Mouse (Mus musculus) CH12.LX (cell line): ENCODE data around the gene Arl5c. TPM values are rescaled to one million over a fixed set of nuclear protein-coding genes. Genes with fewer than 3 reads are reported as not detected.

Experiments used
- DNase-seq: peaks from one replicate; pipeline ENCODE4 v3.0.0-alpha.2; 2013; ENCODE audit errors: extremely low read depth
- H3K27ac ChIP-seq: 2 replicates; pipeline ENCODE4 v1.5.1; 2012; ENCODE audit warnings: low read depth, mild to moderate bottlenecking, control low read depth, moderate library complexity; ENCODE audit not compliant: insufficient read depth
- H3K27me3 ChIP-seq: replicated peaks from 2 replicates; pipeline ENCODE3; 2012; ENCODE audit warnings: inconsistent platforms
- H3K36me3 ChIP-seq, 2 experiments: replicated peaks in 1 of 2; 2 replicates each; pipeline versions ENCODE3 to v1.6.1; 2012; ENCODE audit warnings: inconsistent platforms in 1 of 2, low read length in 1 of 2, mild to moderate bottlenecking in 1 of 2, mixed read lengths in 1 of 2, moderate library complexity in 1 of 2; ENCODE audit not compliant: control insufficient read depth in 1 of 2, insufficient read depth in 1 of 2
- H3K4me1 ChIP-seq, 2 experiments: 2 replicates each; pipeline ENCODE4 v1.6.1; 2012; ENCODE audit warnings: inconsistent platforms in 1 of 2, moderate library complexity in 1 of 2; ENCODE audit not compliant: insufficient read depth in 2 of 2, control insufficient read depth in 1 of 2
- H3K4me2 ChIP-seq: 2 replicates; pipeline ENCODE4 v1.6.1; 2012; ENCODE audit warnings: low read depth, mild to moderate bottlenecking, control low read depth; ENCODE audit not compliant: poor library complexity, insufficient read depth, severe bottlenecking
- H3K4me3 ChIP-seq, 3 experiments: fragments of 150-350 bp in 1 of 3; sonication (generic) in 1 of 3; replicated peaks in 1 of 3; 2 replicates each; pipeline versions ENCODE3 to v1.5.1; 2011 to 2012; ENCODE audit warnings: low read depth in 2 of 3, low read length in 2 of 3, mild to moderate bottlenecking in 2 of 3, moderate library complexity in 2 of 3, control low read depth in 1 of 3, improper control_type of control experiment in 1 of 3, inconsistent platforms in 1 of 3, mixed read lengths in 1 of 3; ENCODE audit not compliant: poor library complexity in 1 of 3
- H3K79me2 ChIP-seq: replicated peaks from 2 replicates; pipeline ENCODE4 v1.6.1; 2012; ENCODE audit warnings: mild to moderate bottlenecking, moderate library complexity; ENCODE audit not compliant: control insufficient read depth, poor library complexity, insufficient read depth, severe bottlenecking; ENCODE audit errors: extremely low read depth
- H3K9ac ChIP-seq: 2 replicates; pipeline ENCODE4 v1.6.1; 2012; ENCODE audit warnings: low read depth, mild to moderate bottlenecking, control low read depth, moderate library complexity; ENCODE audit not compliant: insufficient read depth
- H3K9me3 ChIP-seq: replicated peaks from 2 replicates; pipeline ENCODE3; 2012; ENCODE audit warnings: low read length, inconsistent platforms, mixed read lengths
- CHD1 ChIP-seq: IDR thresholded peaks from 2 replicates; pipeline ENCODE4 v1.6.1; 2012; ENCODE audit warnings: low read depth, low read length, improper control_type of control experiment, inconsistent platforms
- CTCF ChIP-seq, 2 experiments: IDR thresholded peaks in 1 of 2; conservative IDR thresholded peaks in 1 of 2; 2 replicates each; pipeline ENCODE4 v1.5.1; 2011 to 2012; ENCODE audit warnings: low read depth in 2 of 2, low read length in 2 of 2, improper control_type of control experiment in 1 of 2, inconsistent platforms in 1 of 2, mild to moderate bottlenecking in 1 of 2, moderate library complexity in 1 of 2
- EP300 ChIP-seq: IDR thresholded peaks from 2 replicates; pipeline ENCODE4 v1.6.1; 2011; ENCODE audit warnings: low read length, improper control_type of control experiment
- HCFC1 ChIP-seq: IDR thresholded peaks from 2 replicates; pipeline ENCODE4 v1.6.1; 2012; ENCODE audit warnings: low read depth, mild to moderate bottlenecking, inconsistent platforms, low read length, improper control_type of control experiment
- IRF4 ChIP-seq: IDR thresholded peaks from 2 replicates; pipeline ENCODE4 v1.6.1; 2014; ENCODE audit warnings: low read depth, mild to moderate bottlenecking, inconsistent platforms, low read length, improper control_type of control experiment
- KAT2A ChIP-seq: IDR thresholded peaks from 2 replicates; pipeline ENCODE4 v1.6.1; 2012; ENCODE audit warnings: low read length, improper control_type of control experiment, inconsistent platforms; ENCODE audit not compliant: insufficient replicate concordance
- MAFK ChIP-seq: IDR thresholded peaks from 2 replicates; pipeline ENCODE4 v1.6.1; 2011; ENCODE audit warnings: low read length, improper control_type of control experiment; ENCODE audit not compliant: insufficient replicate concordance
- MAX ChIP-seq: IDR thresholded peaks from 2 replicates; pipeline ENCODE4 v1.6.1; 2011; ENCODE audit warnings: low read length, improper control_type of control experiment
- MAZ ChIP-seq: IDR thresholded peaks from 2 replicates; pipeline ENCODE4 v1.6.1; 2012; ENCODE audit warnings: low read depth, mild to moderate bottlenecking, inconsistent platforms, low read length, improper control_type of control experiment, moderate library complexity
- MXI1 ChIP-seq: IDR thresholded peaks from 2 replicates; pipeline ENCODE4 v1.6.1; 2011; ENCODE audit warnings: mild to moderate bottlenecking, low read depth, low read length, improper control_type of control experiment
- MYC ChIP-seq: IDR thresholded peaks from 2 replicates; pipeline ENCODE4 v1.6.1; 2011; ENCODE audit warnings: low read depth, mild to moderate bottlenecking, improper control_type of control experiment, low read length
- NELFE ChIP-seq: IDR thresholded peaks from 2 replicates; pipeline ENCODE4 v1.6.1; 2011; ENCODE audit warnings: low read depth, low read length, improper control_type of control experiment
- NRF1 ChIP-seq: IDR thresholded peaks from 2 replicates; pipeline ENCODE4 v1.6.1; 2014; ENCODE audit warnings: low read depth, mild to moderate bottlenecking, inconsistent platforms, low read length, improper control_type of control experiment, moderate library complexity
- POLR2A ChIP-seq: IDR thresholded peaks from 2 replicates; pipeline ENCODE4 v1.6.1; 2011; ENCODE audit warnings: low read depth, mild to moderate bottlenecking, improper control_type of control experiment, low read length
- POLR2AphosphoS2 ChIP-seq: IDR thresholded peaks from 2 replicates; pipeline ENCODE4 v1.6.1; 2011; ENCODE audit warnings: low read depth, low read length, improper control_type of control experiment
- RCOR1 ChIP-seq: conservative IDR thresholded peaks from 2 replicates; pipeline ENCODE4 v1.6.1; 2012; ENCODE audit warnings: low read depth, mild to moderate bottlenecking, inconsistent platforms, low read length, improper control_type of control experiment
- SIN3A ChIP-seq: IDR thresholded peaks from 2 replicates; pipeline ENCODE4 v1.6.1; 2012; ENCODE audit warnings: low read length, improper control_type of control experiment, inconsistent platforms
- SMC3 ChIP-seq: IDR thresholded peaks from 2 replicates; pipeline ENCODE4 v1.6.1; 2011; ENCODE audit warnings: low read depth, low read length, improper control_type of control experiment
- USF2 ChIP-seq: conservative IDR thresholded peaks from 2 replicates; pipeline ENCODE4 v1.6.1; 2011; ENCODE audit warnings: low read depth, low read length, improper control_type of control experiment
- ZC3H11A ChIP-seq: IDR thresholded peaks from 2 replicates; pipeline ENCODE4 v1.6.1; 2012; ENCODE audit warnings: low read depth, mild to moderate bottlenecking, inconsistent platforms, low read length, improper control_type of control experiment
- ZKSCAN1 ChIP-seq: IDR thresholded peaks from 2 replicates; pipeline ENCODE4 v1.6.1; 2012; ENCODE audit warnings: low read depth, inconsistent platforms, low read length, improper control_type of control experiment, borderline replicate concordance
- dilution Hi-C: fragments of 300-500 bp; cut with MboI; formaldehyde crosslinking; loops from 2 replicates; pipeline ENCODE4 v1.14.3; 2020; ENCODE audit warnings: low sequenced_read_pairs; ENCODE audit not compliant: extremely low pct_unique_long_range_greater_than_20kb, extremely low pct_ligation_motif_present
- in situ Hi-C: fragments of 300-500 bp; cut with MboI; formaldehyde crosslinking; loops from 3 replicates; pipeline ENCODE4 v1.14.3; 2019; ENCODE audit warnings: low sequenced_read_pairs, low pct_ligation_motif_present, low pct_unique_long_range_greater_than_20kb, mixed read lengths
- polyA plus RNA-seq: library from polyadenylated mRNA; unstranded; fragments of >175 nt; gene quantifications from 2 replicates; pipeline ENCODE4 v1.2.1, GENCODE M21; 2012; ENCODE audit warnings: low read depth; ENCODE audit not compliant: insufficient read length
- total RNA-seq, 2 experiments: library from RNA; depleted of rRNA; stranded (reverse); fragments of 300-350 nt in 1 of 2; fragments of >200 nt in 1 of 2; gene quantifications; 2 replicates each; pipeline ENCODE4 v1.2.3; 2012 to 2014

Gene Arl5c
- total and polyA plus RNA-seq, 3 experiments, result 28.5 to 45.5 (median 32.2) TPM

GRCm38 (mm10) chr11:98021565-98022252 lies 25.7 kb upstream of the Arl5c start:
- dilution Hi-C loops (no loop called here), in situ Hi-C loops (no loop called here)
- H3K27me3 ChIP-seq, result peaks cover 30% of the 10 kb centered on the region
- H3K79me2 ChIP-seq, result no peaks in the 10 kb centered on the region
- TF ChIP-seq ZC3H11A (no peak), USF2 (no peak), SIN3A (0 out of 2 replicates have a peak, but pooled peaks have one; percentile 5), POLR2A (no peak), NELFE (no peak), POLR2AphosphoS2 (no peak)
- H3K9me3 ChIP-seq, result no peaks in the 10 kb centered on the region
- no peak overlapping the region for H3K27ac ChIP-seq
- H3K4me3 ChIP-seq, result peak overlapping the region; percentile 51 to 70 (median 55)
- no peak for DNase-seq
- H3K9ac ChIP-seq, result peak overlapping the region; percentile 62
- H3K36me3 ChIP-seq, result no peaks in the 10 kb centered on the region
- H3K4me1 ChIP-seq, result peaks cover 17 to 53% of the 10 kb centered on the region in 2 experiments
- H3K4me2 ChIP-seq, result peak overlapping the region; percentile 77

GRCm38 (mm10) chr11:98021118-98021517 lies 25.1 kb upstream of the Arl5c start:
- no peak overlapping the region for H3K4me3 ChIP-seq
- H3K27ac ChIP-seq, result no peak overlapping the region
- H3K4me2 ChIP-seq, result no peak overlapping the region
- H3K9ac ChIP-seq, result no peak overlapping the region
- H3K79me2 ChIP-seq, result no peaks in the 10 kb centered on the region
- no peaks in the 10 kb centered on the region for H3K9me3 ChIP-seq
- TF ChIP-seq MXI1 (no peak), EP300 (no peak), MYC (no peak), CTCF (conservative IDR thresholded peaks at IDR 0.05 in 1 of 2, IDR thresholded peaks at IDR 0.05 in 1 of 2; ENCODE audit: low read depth in 2 of 2, low read length in 2 of 2) (no peak), USF2 (no peak), MAZ (no peak), NRF1 (no peak), RCOR1 (no peak), SMC3 (no peak), ZKSCAN1 (no peak), HCFC1 (no peak), CHD1 (no peak), MAX (no peak), IRF4 (no peak), POLR2AphosphoS2 (no peak), KAT2A (no peak), POLR2A (no peak), MAFK (no peak)
- H3K27me3 ChIP-seq, result peaks cover 30% of the 10 kb centered on the region
- in situ Hi-C loops (no loop called here), dilution Hi-C loops (no loop called here)
- no peaks in the 10 kb centered on the region for H3K36me3 ChIP-seq
- H3K4me1 ChIP-seq, result peaks cover 17 to 53% of the 10 kb centered on the region in 2 experiments
- no peak for DNase-seq
